Mouse (Mus musculus): Measurements from ENCODE around the gene Snx6. TPM values are rescaled to one million over a fixed set of nuclear protein-coding genes. Genes with fewer than 3 reads are reported as not detected.
"Not testable (repeated sequence)": the region's sequence is repeated elsewhere in the genome, so short reads cannot be mapped to it uniquely, and the experiment has no call there.

Gene Snx6
- polyA plus RNA-seq (2016; fragmentation: Nextera tagmentation; extraction: Ambion mirVana) = 201 and 203 TPM in 2 replicates

- Histone ChIP-seq H3K9ac (replicated peaks) (peak within 1 kb of the TSS; percentile 93), H3K36me3 (0 out of 2 replicates have a peak, but pooled peaks cover 3% of the 10 kb centered on the region), H3K27ac (replicated peaks) (peak within 1 kb of the TSS; percentile 70), H3K4me3 (peak within 1 kb of the TSS; percentile 89), H3K27me3 (no peaks in the 10 kb centered on the region), H3K9me3 (no peaks in the 10 kb centered on the region), H3K4me1 (peaks cover 27% of the 10 kb centered on the region), H3K4me2 (replicated peaks) (peak within 1 kb of the TSS; percentile 64)
- under 1% methylated on average over 75 of the region's 76 CpGs for WGBS
- ATAC-seq (ENCODE audit: low FRiP score, low read depth) = peak; percentile 95
Observed at GRCm38 (mm10) chr12:54795153-54795998, at the start of gene Snx6. Gene Snx6, minus strand, starts transcription at chr12:54795703.

GRCm38 (mm10) chr12:54844415-54844814 lies 48.9 kb upstream of the Snx6 start:
- ATAC-seq (ENCODE audit: low FRiP score, low read depth) = no peak
- no peaks in the 10 kb centered on the region for H3K36me3 ChIP-seq

GRCm38 (mm10) chr12:54841576-54841975 lies 46.1 kb upstream of the Snx6 start:
- Histone ChIP-seq H3K36me3 (no peaks in the 10 kb centered on the region), H3K4me3 (no peak overlapping the region), H3K27me3 (no peaks in the 10 kb centered on the region), H3K9me3 (no peaks in the 10 kb centered on the region), H3K9ac (replicated peaks) (no peak overlapping the region), H3K4me1 (no peaks in the 10 kb centered on the region), H3K27ac (replicated peaks) (no peak overlapping the region), H3K4me2 (replicated peaks) (no peak overlapping the region)
- ATAC-seq (ENCODE audit: low FRiP score, low read depth) = no peak
- WGBS = 100% methylated on average over 1 of the region's 1 CpGs

More at GRCm38 (mm10) chr12:54844415-54844814, 48.9 kb upstream of the Snx6 start:
- no peaks in the 10 kb centered on the region for H3K9me3 ChIP-seq
- H3K4me1 ChIP-seq = no peaks in the 10 kb centered on the region
- H3K4me3 ChIP-seq = no peak overlapping the region
- no peak overlapping the region for H3K4me2 ChIP-seq (replicated peaks)
- H3K27ac ChIP-seq (replicated peaks) = no peak overlapping the region
- H3K9ac ChIP-seq (replicated peaks) = no peak overlapping the region
- no peaks in the 10 kb centered on the region for H3K27me3 ChIP-seq

GRCm38 (mm10) chr12:54839815-54840214 lies 44.3 kb upstream of the Snx6 start:
- WGBS = 80% methylated on average over 2 of the region's 2 CpGs
- no peaks in the 10 kb centered on the region for H3K27me3 ChIP-seq
- H3K9ac ChIP-seq (replicated peaks) = no peak overlapping the region
- no peak overlapping the region for H3K27ac ChIP-seq (replicated peaks)
- H3K36me3 ChIP-seq = no peaks in the 10 kb centered on the region
- ATAC-seq (ENCODE audit: low FRiP score, low read depth) = no peak
- H3K4me3 ChIP-seq = no peak overlapping the region
- H3K9me3 ChIP-seq = no peaks in the 10 kb centered on the region
- peaks cover 5% of the 10 kb centered on the region for H3K4me1 ChIP-seq
- H3K4me2 ChIP-seq (replicated peaks) = no peak overlapping the region

GRCm38 (mm10) chr12:54838931-54839330 lies 43.4 kb upstream of the Snx6 start:
- Histone ChIP-seq H3K27ac (replicated peaks) (no peak overlapping the region), H3K4me1 (peaks cover 6% of the 10 kb centered on the region), H3K36me3 (no peaks in the 10 kb centered on the region), H3K27me3 (no peaks in the 10 kb centered on the region), H3K4me3 (no peak overlapping the region), H3K9me3 (no peaks in the 10 kb centered on the region), H3K4me2 (replicated peaks) (no peak overlapping the region), H3K9ac (replicated peaks) (no peak overlapping the region)
- ATAC-seq (ENCODE audit: low FRiP score, low read depth) = no peak

- no peaks in the 10 kb centered on the region for H3K9me3 ChIP-seq
- H3K27me3 ChIP-seq = no peaks in the 10 kb centered on the region
- no peak for ATAC-seq (ENCODE audit: low FRiP score, low read depth)
- H3K36me3 ChIP-seq = no peaks in the 10 kb centered on the region
- H3K4me2 ChIP-seq (replicated peaks) = no peak overlapping the region
- H3K9ac ChIP-seq (replicated peaks) = no peak overlapping the region
- 80% methylated on average over 18 of the region's 18 CpGs for WGBS
- H3K27ac ChIP-seq (replicated peaks) = peak overlapping the region; percentile 40; the same call in 1 of the 2 replicates
- no peak overlapping the region for H3K4me3 ChIP-seq
- H3K4me1 ChIP-seq = peaks cover 6% of the 10 kb centered on the region
Observed at GRCm38 (mm10) chr12:54835608-54836570, 40.4 kb upstream of the Snx6 start.

- peak overlapping the region; percentile 29 for H3K4me2 ChIP-seq (replicated peaks)
- ATAC-seq (ENCODE audit: low FRiP score, low read depth) = peak; percentile 84
- H3K27me3 ChIP-seq = no peaks in the 10 kb centered on the region
- H3K4me1 ChIP-seq = peaks cover 6% of the 10 kb centered on the region
- WGBS = 21% methylated on average over 11 of the region's 11 CpGs
- H3K9ac ChIP-seq (replicated peaks) = no peak overlapping the region
- H3K27ac ChIP-seq (replicated peaks) = peak overlapping the region; percentile 40
- no peaks in the 10 kb centered on the region for H3K9me3 ChIP-seq
- H3K4me3 ChIP-seq = peak overlapping the region; percentile 20
- H3K36me3 ChIP-seq = no peaks in the 10 kb centered on the region
Observed at GRCm38 (mm10) chr12:54834925-54835447, 39.5 kb upstream of the Snx6 start.

GRCm38 (mm10) chr12:54833856-54834399 lies 38.4 kb upstream of the Snx6 start:
- Histone ChIP-seq H3K9me3 (no peaks in the 10 kb centered on the region), H3K9ac (replicated peaks) (no peak overlapping the region), H3K4me2 (replicated peaks) (no peak overlapping the region), H3K4me3 (no peak overlapping the region), H3K36me3 (no peaks in the 10 kb centered on the region), H3K27me3 (no peaks in the 10 kb centered on the region), H3K27ac (replicated peaks) (no peak overlapping the region; the same call in 1 of the 2 replicates), H3K4me1 (peaks cover 6% of the 10 kb centered on the region)
- WGBS = 66% methylated on average over 9 of the region's 9 CpGs
- no peak for ATAC-seq (ENCODE audit: low FRiP score, low read depth)

GRCm38 (mm10) chr12:54831927-54832326 lies 36.4 kb upstream of the Snx6 start:
- not testable (repeated sequence) for H3K27ac ChIP-seq (replicated peaks); H3K4me1 ChIP-seq; H3K27me3 ChIP-seq; H3K36me3 ChIP-seq; H3K4me3 ChIP-seq; H3K9me3 ChIP-seq; H3K9ac ChIP-seq (replicated peaks); ATAC-seq (ENCODE audit: low FRiP score, low read depth); H3K4me2 ChIP-seq (replicated peaks)
- WGBS = 74% methylated on average over 1 of the region's 1 CpGs

- peaks cover 6% of the 10 kb centered on the region for H3K4me1 ChIP-seq
- WGBS = 16% methylated on average over 6 of the region's 6 CpGs
- no peak overlapping the region for H3K9ac ChIP-seq (replicated peaks)
- peak; percentile 76; the same call in 1 of the 2 replicates for ATAC-seq (ENCODE audit: low FRiP score, low read depth)
- no peak overlapping the region for H3K4me2 ChIP-seq (replicated peaks)
- no peaks in the 10 kb centered on the region for H3K9me3 ChIP-seq
- no peaks in the 10 kb centered on the region for H3K36me3 ChIP-seq
- H3K27ac ChIP-seq (replicated peaks) = no peak overlapping the region
- no peak overlapping the region for H3K4me3 ChIP-seq
- no peaks in the 10 kb centered on the region for H3K27me3 ChIP-seq
Observed at GRCm38 (mm10) chr12:54830574-54830973, 35.1 kb upstream of the Snx6 start.

GRCm38 (mm10) chr12:54829876-54830275 lies 34.4 kb upstream of the Snx6 start:
- no peak overlapping the region for H3K4me3 ChIP-seq
- H3K4me2 ChIP-seq (replicated peaks) = no peak overlapping the region
- no peak overlapping the region for H3K9ac ChIP-seq (replicated peaks)
- 60% methylated on average over 5 of the region's 5 CpGs for WGBS
- H3K27me3 ChIP-seq = no peaks in the 10 kb centered on the region
- no peaks in the 10 kb centered on the region for H3K9me3 ChIP-seq
- H3K36me3 ChIP-seq = no peaks in the 10 kb centered on the region
- ATAC-seq (ENCODE audit: low FRiP score, low read depth) = no peak
- H3K27ac ChIP-seq (replicated peaks) = no peak overlapping the region
- H3K4me1 ChIP-seq = peaks cover 2% of the 10 kb centered on the region; the same call in 1 of the 2 replicates
